Mouse (Mus musculus) heart, embryonic 12.5 days (tissue): ENCODE measurements around the gene Crct1. TPM values are rescaled to one million over a fixed set of nuclear protein-coding genes. Genes with fewer than 3 reads are reported as not detected.

Experiments used
- ATAC-seq: fragments of 200-750 bp; cut with Nextera tagmentation; 2 replicates; pipeline ENCODE4 v1.8.0; 2017; ENCODE audit warnings: moderate TSS enrichment, moderate library complexity; ENCODE audit not compliant: insufficient number of reproducible peaks, low FRiP score
- H3K27ac ChIP-seq: fragments of 300-500 bp; sonication (generic); 2 replicates; pipeline ENCODE4 v1.5.1; 2016; ENCODE audit warnings: mild to moderate bottlenecking, moderate library complexity; ENCODE audit not compliant: poor library complexity, severe bottlenecking
- H3K27me3 ChIP-seq: fragments of 300-500 bp; sonication (generic); replicated peaks from 2 replicates; pipeline ENCODE4 v1.6.1; 2016; ENCODE audit warnings: mild to moderate bottlenecking, moderate library complexity
- H3K36me3 ChIP-seq: fragments of 300-500 bp; sonication (generic); 2 replicates; pipeline ENCODE4 v1.6.1; 2016; ENCODE audit warnings: mild to moderate bottlenecking, moderate library complexity
- H3K4me1 ChIP-seq: fragments of 300-500 bp; sonication (generic); replicated peaks from 2 replicates; pipeline ENCODE4 v1.6.1; 2016; ENCODE audit warnings: mild to moderate bottlenecking
- H3K4me2 ChIP-seq: fragments of 300-500 bp; sonication (generic); 2 replicates; pipeline ENCODE4 v1.6.1; 2016; ENCODE audit warnings: mild to moderate bottlenecking, moderate library complexity
- H3K4me3 ChIP-seq: fragments of 300-500 bp; sonication (generic); 2 replicates; pipeline ENCODE4 v1.5.1; 2016; ENCODE audit warnings: mild to moderate bottlenecking
- H3K9ac ChIP-seq: fragments of 300-500 bp; sonication (generic); 2 replicates; pipeline ENCODE4 v1.6.1; 2016; ENCODE audit warnings: mild to moderate bottlenecking, moderate library complexity
- H3K9me3 ChIP-seq: fragments of 300-500 bp; sonication (generic); replicated peaks from 2 replicates; pipeline ENCODE4 v1.6.1; 2016; ENCODE audit warnings: mild to moderate bottlenecking, moderate library complexity
- WGBS: fragments of 180-500 bp; shearing (Covaris S2); methylation state at CpG from one replicate; pipeline ENCODE4 v1.1.7; 2016; 5-methylcytosine and 5-hydroxymethylcytosine counted together
- polyA plus RNA-seq: library from polyadenylated mRNA; unstranded; fragments of >200 nt; fragmentation: Nextera tagmentation; extraction: Ambion mirVana; gene quantifications from 2 replicates; pipeline ENCODE4 v1.2.1, GENCODE M21; 2016

Crct1 gene
- polyA plus RNA-seq, 1 experiment from 2014 or later: not detected

DNA sequence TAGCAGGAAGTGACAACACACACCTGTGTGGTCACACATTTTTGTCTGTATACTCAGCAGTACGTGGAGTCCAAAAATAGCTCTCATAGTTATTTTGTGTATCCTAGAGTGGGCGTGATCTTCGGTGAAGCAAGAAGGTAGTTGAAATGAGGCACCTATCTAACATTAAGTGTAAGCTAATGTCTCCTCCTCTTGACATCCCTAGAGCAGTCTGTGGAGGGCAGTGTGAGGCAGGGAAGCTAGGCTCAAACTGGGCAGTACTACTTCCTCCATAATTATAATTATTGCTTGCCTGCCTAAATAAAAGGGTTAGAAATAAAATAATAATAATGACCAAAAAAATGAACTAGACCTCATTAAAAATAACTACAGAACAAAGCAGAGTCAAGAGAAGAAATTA, 14.9 kb downstream of the Crct1 start:
- H3K4me3 ChIP-seq: no peak overlapping the region
- no peak for ATAC-seq
- no peak overlapping the region for H3K9ac ChIP-seq
- no peaks in the 10 kb centered on the region for H3K9me3 ChIP-seq
- H3K36me3 ChIP-seq: no peaks in the 10 kb centered on the region
- no peaks in the 10 kb centered on the region; the same call in 1 of the 2 replicates for H3K27me3 ChIP-seq
- H3K4me1 ChIP-seq: no peaks in the 10 kb centered on the region
- no peak overlapping the region for H3K27ac ChIP-seq
- no peak overlapping the region for H3K4me2 ChIP-seq
- 52% methylated on average over 3 of the region's 3 CpGs for WGBS

DNA sequence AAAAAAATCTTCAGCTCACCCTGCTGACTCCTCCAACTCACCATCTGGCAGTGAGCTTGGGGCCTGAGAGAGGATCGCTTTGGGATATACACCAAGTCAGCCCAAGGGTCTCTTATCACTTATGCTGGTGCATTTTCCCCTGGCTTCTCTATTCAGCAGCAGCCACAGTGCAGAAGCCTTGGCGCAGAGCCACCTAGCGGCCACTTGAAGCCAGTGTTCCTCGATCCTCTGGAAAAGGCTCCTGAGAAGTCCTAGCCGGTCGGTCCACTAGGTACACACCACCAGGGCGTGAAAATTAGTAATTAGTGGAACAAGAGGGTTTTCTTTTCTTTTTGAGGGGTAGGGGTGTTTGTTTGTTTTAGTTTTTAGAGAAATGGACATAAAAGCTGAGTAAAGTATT, 16.8 kb downstream of the Crct1 start:
- no peak overlapping the region for H3K4me3 ChIP-seq
- H3K9me3 ChIP-seq: no peaks in the 10 kb centered on the region
- no peaks in the 10 kb centered on the region; the same call in 1 of the 2 replicates for H3K27me3 ChIP-seq
- no peak; the same call in 1 of the 2 replicates for ATAC-seq
- no peaks in the 10 kb centered on the region for H3K36me3 ChIP-seq
- H3K4me1 ChIP-seq: no peaks in the 10 kb centered on the region
- H3K27ac ChIP-seq: no peak overlapping the region
- no peak overlapping the region for H3K9ac ChIP-seq
- WGBS: 6% methylated on average over 7 of the region's 7 CpGs
- no peak overlapping the region for H3K4me2 ChIP-seq

DNA sequence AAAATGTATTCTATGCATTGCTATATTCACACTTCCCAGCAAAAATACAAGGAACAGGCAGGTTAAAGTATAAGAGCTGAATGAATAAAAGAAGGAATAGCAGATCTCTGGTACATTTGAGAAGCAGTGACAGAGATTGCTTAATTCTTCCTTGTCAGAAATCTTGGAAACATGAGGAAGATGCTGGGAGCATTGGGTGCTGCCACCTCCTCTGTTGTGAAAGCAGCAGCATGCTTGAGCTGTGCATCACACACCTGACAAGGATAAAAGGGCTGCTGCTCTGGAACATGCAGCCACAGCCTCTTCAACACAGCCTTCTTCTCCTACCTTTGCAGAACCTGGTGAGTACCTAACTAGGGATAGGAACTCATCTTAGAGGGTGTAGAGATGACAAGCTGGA, 23.6 kb downstream of the Crct1 start, which contains the start of gene Lce3f:
Lce3f (plus strand) TSS at position 301 of the 400 bp plus-strand sequence.
- no peak within 1 kb of the TSS for H3K4me2 ChIP-seq
- no peaks in the 10 kb centered on the region for H3K4me1 ChIP-seq
- H3K36me3 ChIP-seq: no peaks in the 10 kb centered on the region
- no peaks in the 10 kb centered on the region for H3K27me3 ChIP-seq
- H3K4me3 ChIP-seq: no peak within 1 kb of the TSS
- ATAC-seq: no peak
- H3K9ac ChIP-seq: no peak within 1 kb of the TSS
- no peaks in the 10 kb centered on the region for H3K9me3 ChIP-seq
- no peak within 1 kb of the TSS for H3K27ac ChIP-seq

DNA sequence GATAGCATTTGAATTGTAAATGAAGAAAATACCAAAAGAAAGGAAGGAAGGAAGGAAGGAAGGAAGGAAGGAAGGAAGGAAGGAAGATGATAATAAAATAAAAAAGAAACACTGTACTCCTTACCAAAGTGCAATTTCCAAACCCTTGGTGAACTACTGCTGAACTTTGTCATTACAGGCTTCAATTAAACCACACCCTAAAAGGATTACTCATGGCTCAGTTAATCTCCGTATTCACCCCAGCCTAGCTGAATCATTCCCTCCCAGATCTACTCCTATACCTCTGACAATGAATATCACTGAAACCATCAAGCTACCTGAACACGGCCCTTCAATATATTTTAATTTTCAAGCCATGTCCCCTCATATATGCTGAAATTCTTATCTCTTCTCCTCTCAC, 37.0 kb downstream of the Crct1 start:
- Histone ChIP-seq H3K9ac (no peak overlapping the region), H3K4me2 (no peak overlapping the region), H3K27ac (no peak overlapping the region), H3K9me3 (no peaks in the 10 kb centered on the region), H3K27me3 (no peaks in the 10 kb centered on the region), H3K36me3 (no peaks in the 10 kb centered on the region), H3K4me3 (no peak overlapping the region), H3K4me1 (no peaks in the 10 kb centered on the region)
- WGBS: 62% methylated on average over 2 of the region's 2 CpGs
- ATAC-seq: no peak

DNA sequence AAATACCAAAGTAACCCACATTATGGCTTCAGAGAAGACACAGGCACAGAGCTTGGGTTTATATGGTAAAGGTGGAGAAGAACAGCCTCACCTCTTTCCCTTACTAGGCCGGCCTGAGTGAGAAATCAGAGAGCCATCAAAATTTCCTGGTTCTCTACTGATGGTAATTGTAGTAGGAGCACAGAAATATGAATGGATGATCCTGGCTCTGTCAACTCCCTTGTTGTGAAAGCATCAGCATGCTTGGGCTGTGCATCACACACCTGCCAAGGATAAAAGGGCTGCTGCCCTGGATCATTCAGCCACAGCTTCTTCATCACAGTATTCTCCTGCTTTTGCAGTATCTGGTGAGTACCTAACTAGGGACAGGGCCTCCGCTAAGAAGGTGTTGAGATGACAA, 48.7 kb downstream of the Crct1 start, which contains the start of gene Lce3e:
Lce3e (plus strand) TSS at position 301 of the 400 bp plus-strand sequence.
- Histone ChIP-seq H3K9ac (no peak within 1 kb of the TSS), H3K4me2 (no peak within 1 kb of the TSS), H3K27ac (no peak within 1 kb of the TSS), H3K4me3 (no peak within 1 kb of the TSS), H3K9me3 (0 out of 2 replicates have a peak, but pooled peaks cover 3% of the 10 kb centered on the region), H3K27me3 (no peaks in the 10 kb centered on the region), H3K4me1 (no peaks in the 10 kb centered on the region), H3K36me3 (no peaks in the 10 kb centered on the region)
- WGBS: 79% methylated on average over 2 of the region's 2 CpGs
- no peak for ATAC-seq

Other genes with a start within 250 kb of the Crct1 start
- not detected in 2 replicates for gene Lce1i, start 236.8 kb downstream of the Crct1 start, polyA plus RNA-seq
- not detected in 2 replicates for gene Lce1j, start 225.2 kb downstream of the Crct1 start, polyA plus RNA-seq
- not detected in 2 replicates for gene Lce1k, start 207.8 kb downstream of the Crct1 start, polyA plus RNA-seq
- gene Kprp, start 188.4 kb downstream of the Crct1 start, polyA plus RNA-seq: not detected in 2 replicates
- not detected in 2 replicates for gene Lce1l, start 164.4 kb downstream of the Crct1 start, polyA plus RNA-seq
- gene 2310050C09Rik, start 145.5 kb downstream of the Crct1 start, polyA plus RNA-seq: not detected in 2 replicates
- not detected in 2 replicates for gene Lce3a, start 89.5 kb downstream of the Crct1 start, polyA plus RNA-seq
- not detected in 2 replicates for gene Lce3b, start 82.7 kb downstream of the Crct1 start, polyA plus RNA-seq
- not detected in 2 replicates for gene Lce3c, start 71.2 kb downstream of the Crct1 start, polyA plus RNA-seq
- not detected in 2 replicates for gene Lce3d, start 58.3 kb downstream of the Crct1 start, polyA plus RNA-seq
- not detected in 2 replicates for gene Lce3e, start 48.6 kb downstream of the Crct1 start, polyA plus RNA-seq
- not detected in 2 replicates for gene Lce3f, start 23.5 kb downstream of the Crct1 start, polyA plus RNA-seq
- not detected in 2 replicates for gene Lce1m, start 3.4 kb upstream of the Crct1 start, polyA plus RNA-seq
- not detected in 2 replicates for gene Gm4858, start 53.1 kb upstream of the Crct1 start, polyA plus RNA-seq
- gene Crnn, start 129.1 kb upstream of the Crct1 start, polyA plus RNA-seq: not detected in 2 replicates
- gene Flg2, start 181.6 kb upstream of the Crct1 start, polyA plus RNA-seq: not detected in 2 replicates